Mouse (Mus musculus) lung, postnatal 0 days (tissue): ENCODE data around the gene Trim30c.

Experiments
- CTCF ChIP-seq: IDR thresholded peaks from 2 replicates; pipeline ENCODE4 v1.5.1; 2016; ENCODE audit warnings: antibody characterized with exemption, mild to moderate bottlenecking
- EP300 ChIP-seq: IDR thresholded peaks from 2 replicates; pipeline ENCODE4 v1.6.1; 2016; ENCODE audit warnings: antibody characterized with exemption, mild to moderate bottlenecking, control low read depth

GRCm38 (mm10) chr7:104398492-104398891, 2.1 kb downstream of the Trim30c start:
- TF ChIP-seq CTCF (no peak), EP300 (no peak)
